Mouse (Mus musculus): ENCODE measurements at regions not wholly inside any gene's neighbourhood (a gene's known extent, or its start where the extent isn't known, plus 50 kb on each side); places are given as distances from the start of the nearest gene placed in this dataset.

GRCm38 (mm10) chr14:76781524-76781880 is 224.8 kb upstream of the Serp2 start:
- H3K4me1 ChIP-seq (ENCODE audit: control insufficient read depth, low read depth, low read length): no peaks in the 10 kb centered on the region; the same call in 1 of the 2 replicates
- no peak overlapping the region for H3K9ac ChIP-seq (ENCODE audit: low read depth, low read length)
- WGBS (ENCODE audit: insufficient replicate concordance): 15% methylated on average over 3 of the region's 3 CpGs
- H3K4me2 ChIP-seq (ENCODE audit: low read depth, low read length): no peak overlapping the region
- H3K4me3 ChIP-seq (ENCODE audit: low read depth, low read length): no peak overlapping the region
- no peak for ATAC-seq (ENCODE audit: low read depth)
- no peaks in the 10 kb centered on the region for H3K36me3 ChIP-seq (ENCODE audit: control insufficient read depth, insufficient read depth)
- no peaks in the 10 kb centered on the region for H3K27me3 ChIP-seq (ENCODE audit: control insufficient read depth, insufficient read depth, low read depth, low read length)
- H3K27ac ChIP-seq (ENCODE audit: low read length): no peak overlapping the region
- H3K9me3 ChIP-seq (replicated peaks; ENCODE audit: control insufficient read depth, low read length): no peaks in the 10 kb centered on the region

GRCm38 (mm10) chr14:76780572-76781523 is 224.2 kb upstream of the Serp2 start:
- no peaks in the 10 kb centered on the region for H3K36me3 ChIP-seq (ENCODE audit: control insufficient read depth, insufficient read depth)
- 52% methylated on average over 14 of the region's 14 CpGs for WGBS (ENCODE audit: insufficient replicate concordance)
- H3K27ac ChIP-seq (ENCODE audit: low read length): no peak overlapping the region
- ATAC-seq (ENCODE audit: low read depth): no peak
- H3K4me3 ChIP-seq (ENCODE audit: low read depth, low read length): no peak overlapping the region
- H3K9ac ChIP-seq (ENCODE audit: low read depth, low read length): no peak overlapping the region
- no peak overlapping the region for H3K4me2 ChIP-seq (ENCODE audit: low read depth, low read length)
- H3K27me3 ChIP-seq (ENCODE audit: control insufficient read depth, insufficient read depth, low read depth, low read length): no peaks in the 10 kb centered on the region
- no peaks in the 10 kb centered on the region for H3K9me3 ChIP-seq (replicated peaks; ENCODE audit: control insufficient read depth, low read length)
- H3K4me1 ChIP-seq (ENCODE audit: control insufficient read depth, low read depth, low read length): no peaks in the 10 kb centered on the region; the same call in 1 of the 2 replicates

GRCm38 (mm10) chr14:76778541-76779399 is 222.1 kb upstream of the Serp2 start:
- ATAC-seq (ENCODE audit: low read depth): peak; percentile 51
- 51% methylated on average over 9 of the region's 9 CpGs for WGBS (ENCODE audit: insufficient replicate concordance)

GRCm38 (mm10) chr14:76775387-76775924 is 218.8 kb upstream of the Serp2 start:
- H3K27me3 ChIP-seq (ENCODE audit: control insufficient read depth, insufficient read depth, low read depth, low read length): no peaks in the 10 kb centered on the region
- H3K36me3 ChIP-seq (ENCODE audit: control insufficient read depth, insufficient read depth): no peaks in the 10 kb centered on the region
- ATAC-seq (ENCODE audit: low read depth): no peak
- no peaks in the 10 kb centered on the region; the same call in 1 of the 2 replicates for H3K4me1 ChIP-seq (ENCODE audit: control insufficient read depth, low read depth, low read length)
- no peaks in the 10 kb centered on the region for H3K9me3 ChIP-seq (replicated peaks; ENCODE audit: control insufficient read depth, low read length)
- no peak overlapping the region for H3K4me2 ChIP-seq (ENCODE audit: low read depth, low read length)
- H3K4me3 ChIP-seq (ENCODE audit: low read depth, low read length): no peak overlapping the region
- 35% methylated on average over 3 of the region's 3 CpGs for WGBS (ENCODE audit: insufficient replicate concordance)
- no peak overlapping the region for H3K27ac ChIP-seq (ENCODE audit: low read length)
- H3K9ac ChIP-seq (ENCODE audit: low read depth, low read length): no peak overlapping the region

More at GRCm38 (mm10) chr14:76778541-76779399, 222.1 kb upstream of the Serp2 start:
- Histone ChIP-seq H3K36me3 (ENCODE audit: control insufficient read depth, insufficient read depth) (no peaks in the 10 kb centered on the region), H3K4me3 (ENCODE audit: low read depth, low read length) (no peak overlapping the region), H3K9ac (ENCODE audit: low read depth, low read length) (0 out of 2 replicates have a peak overlapping the region, but pooled peaks have one; percentile 5), H3K27me3 (ENCODE audit: control insufficient read depth, insufficient read depth, low read depth, low read length) (no peaks in the 10 kb centered on the region), H3K4me2 (ENCODE audit: low read depth, low read length) (no peak overlapping the region), H3K9me3 (replicated peaks; ENCODE audit: control insufficient read depth, low read length) (no peaks in the 10 kb centered on the region), H3K27ac (ENCODE audit: low read length) (peak overlapping the region; percentile 70; the same call in 1 of the 2 replicates), H3K4me1 (ENCODE audit: control insufficient read depth, low read depth, low read length) (no peaks in the 10 kb centered on the region; the same call in 1 of the 2 replicates)

- Histone ChIP-seq H3K27ac (ENCODE audit: low read length) (no peak overlapping the region), H3K4me1 (ENCODE audit: control insufficient read depth, low read depth, low read length) (no peaks in the 10 kb centered on the region), H3K4me3 (ENCODE audit: low read depth, low read length) (no peak overlapping the region), H3K9me3 (replicated peaks; ENCODE audit: control insufficient read depth, low read length) (no peaks in the 10 kb centered on the region), H3K4me2 (ENCODE audit: low read depth, low read length) (no peak overlapping the region), H3K9ac (ENCODE audit: low read depth, low read length) (no peak overlapping the region), H3K36me3 (ENCODE audit: control insufficient read depth, insufficient read depth) (no peaks in the 10 kb centered on the region), H3K27me3 (ENCODE audit: control insufficient read depth, insufficient read depth, low read depth, low read length) (no peaks in the 10 kb centered on the region)
- 60% methylated on average over 11 of the region's 11 CpGs for WGBS (ENCODE audit: insufficient replicate concordance)
- ATAC-seq (ENCODE audit: low read depth): no peak
Observed at GRCm38 (mm10) chr14:76772781-76773438, 216.2 kb upstream of the Serp2 start.

- Histone ChIP-seq H3K4me1 (ENCODE audit: control insufficient read depth, low read depth, low read length) (no peaks in the 10 kb centered on the region), H3K27ac (ENCODE audit: low read length) (no peak overlapping the region), H3K36me3 (ENCODE audit: control insufficient read depth, insufficient read depth) (no peaks in the 10 kb centered on the region), H3K27me3 (ENCODE audit: control insufficient read depth, insufficient read depth, low read depth, low read length) (no peaks in the 10 kb centered on the region), H3K4me2 (ENCODE audit: low read depth, low read length) (no peak overlapping the region), H3K4me3 (ENCODE audit: low read depth, low read length) (no peak overlapping the region), H3K9ac (ENCODE audit: low read depth, low read length) (no peak overlapping the region), H3K9me3 (replicated peaks; ENCODE audit: control insufficient read depth, low read length) (no peaks in the 10 kb centered on the region)
- no peak for ATAC-seq (ENCODE audit: low read depth)
- 59% methylated on average over 7 of the region's 7 CpGs for WGBS (ENCODE audit: insufficient replicate concordance)
Observed at GRCm38 (mm10) chr14:76770106-76770505, 213.4 kb upstream of the Serp2 start.

- H3K27ac ChIP-seq (ENCODE audit: low read length): no peak overlapping the region
- H3K4me1 ChIP-seq (ENCODE audit: control insufficient read depth, low read depth, low read length): peaks cover 4% of the 10 kb centered on the region
- no peaks in the 10 kb centered on the region for H3K9me3 ChIP-seq (replicated peaks; ENCODE audit: control insufficient read depth, low read length)
- no peak overlapping the region for H3K4me3 ChIP-seq (ENCODE audit: low read depth, low read length)
- H3K9ac ChIP-seq (ENCODE audit: low read depth, low read length): no peak overlapping the region
- H3K36me3 ChIP-seq (ENCODE audit: control insufficient read depth, insufficient read depth): no peaks in the 10 kb centered on the region
- no peaks in the 10 kb centered on the region for H3K27me3 ChIP-seq (ENCODE audit: control insufficient read depth, insufficient read depth, low read depth, low read length)
- 29% methylated on average over 6 of the region's 6 CpGs for WGBS (ENCODE audit: insufficient replicate concordance)
- ATAC-seq (ENCODE audit: low read depth): no peak
- no peak overlapping the region for H3K4me2 ChIP-seq (ENCODE audit: low read depth, low read length)
Observed at GRCm38 (mm10) chr14:76767301-76767700, 210.6 kb upstream of the Serp2 start.

- Histone ChIP-seq H3K4me3 (ENCODE audit: low read depth, low read length) (no peak overlapping the region), H3K36me3 (ENCODE audit: control insufficient read depth, insufficient read depth) (no peaks in the 10 kb centered on the region), H3K4me2 (ENCODE audit: low read depth, low read length) (no peak overlapping the region), H3K27ac (ENCODE audit: low read length) (no peak overlapping the region), H3K4me1 (ENCODE audit: control insufficient read depth, low read depth, low read length) (peaks cover 4% of the 10 kb centered on the region), H3K9ac (ENCODE audit: low read depth, low read length) (no peak overlapping the region), H3K27me3 (ENCODE audit: control insufficient read depth, insufficient read depth, low read depth, low read length) (no peaks in the 10 kb centered on the region), H3K9me3 (replicated peaks; ENCODE audit: control insufficient read depth, low read length) (no peaks in the 10 kb centered on the region)
- ATAC-seq (ENCODE audit: low read depth): no peak
- 54% methylated on average over 10 of the region's 10 CpGs for WGBS (ENCODE audit: insufficient replicate concordance)
Observed at GRCm38 (mm10) chr14:76766186-76766713, 209.6 kb upstream of the Serp2 start.

Data from liver, embryonic 16.5 days (tissue).